2 mouse cellular contexts compared by ENCODE assay signal in the genomic region with DNA sequence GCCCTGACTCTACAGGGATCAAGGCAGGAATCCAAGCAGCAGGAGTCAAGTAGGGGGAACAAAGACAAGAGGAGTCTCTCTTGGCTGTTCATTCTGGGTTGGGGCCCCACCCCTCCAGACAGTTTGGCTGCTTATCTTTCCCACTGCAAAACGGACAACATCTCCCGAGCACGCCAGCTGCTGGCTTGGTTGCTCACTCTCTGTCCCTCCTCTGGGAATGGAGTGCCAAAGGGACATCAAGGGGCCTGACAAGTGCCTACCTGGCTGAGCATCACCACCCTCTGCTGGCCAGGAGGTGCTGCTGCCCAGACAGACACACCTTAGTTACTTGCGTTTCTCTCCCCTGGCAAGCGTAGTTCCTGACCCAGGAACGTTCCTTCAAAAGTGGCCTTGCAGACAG.
A peak's percentile ranks its signal among the peaks of the same experiment; 100 is the strongest.
TF ChIP-seq lines count a peak whose summit lies in the region.

No protein-coding gene starts in this region.

TF ChIP-seq in C2C12, 6 proteins besides CTCF, POLR2A, EP300 and RAD21 (continued from another document):
- TF ChIP-seq FOSL1 (IDR thresholded peaks at IDR 0.05; ENCODE audit: insufficient read depth, low read length, poor library complexity, severe bottlenecking) (no peak), CEBPB (IDR thresholded peaks at IDR 0.05; ENCODE audit: low read depth) (no peak), MYOG (IDR thresholded peaks at IDR 0.05; ENCODE audit: control insufficient read depth, extremely low read depth, insufficient read length) (no peak), USF1 (IDR thresholded peaks at IDR 0.05; ENCODE audit: low read depth) (no peak)

TF ChIP-seq in MEL, 35 proteins besides CTCF, POLR2A, EP300 and RAD21 (continued from another document):
- TF ChIP-seq BHLHE40 (IDR thresholded peaks at IDR 0.05; ENCODE audit: borderline replicate concordance, low read depth, low read length) (no peak), JUND (IDR thresholded peaks at IDR 0.05; ENCODE audit: low read depth, low read length) (no peak), TCF12 (IDR thresholded peaks at IDR 0.05; ENCODE audit: low read depth, low read length) (peak; percentile 35; the same call in 1 of the 2 replicates), MXI1 (IDR thresholded peaks at IDR 0.05; ENCODE audit: low read depth, low read length) (peak; percentile 29; the same call in 1 of the 2 replicates), ZKSCAN1 (IDR thresholded peaks at IDR 0.05; ENCODE audit: low read depth, low read length) (no peak), MYB (IDR thresholded peaks at IDR 0.05; ENCODE audit: low read depth, low read length) (peak; percentile 61; the same call in 1 of the 2 replicates), HCFC1 (IDR thresholded peaks at IDR 0.05; ENCODE audit: low read depth, low read length) (no peak), TBP (IDR thresholded peaks at IDR 0.05; ENCODE audit: low read depth, low read length) (no peak), MAZ (IDR thresholded peaks at IDR 0.05; ENCODE audit: low read depth, low read length) (no peak), ZMIZ1 (IDR thresholded peaks at IDR 0.05; ENCODE audit: low read depth, low read length) (no peak), CHD1 (IDR thresholded peaks at IDR 0.05; ENCODE audit: low read depth, low read length) (no peak), ETS1 (IDR thresholded peaks at IDR 0.05; ENCODE audit: low read depth, low read length) (0 out of 2 replicates have a peak, but pooled peaks have one; percentile 42), SMC3 (IDR thresholded peaks at IDR 0.05; ENCODE audit: low read depth, low read length) (peak; percentile 14; the same call in 1 of the 2 replicates), GATA1 (IDR thresholded peaks at IDR 0.05; ENCODE audit: low read depth, low read length) (0 out of 2 replicates have a peak, but pooled peaks have one; percentile 26)
